Mouse (Mus musculus) layer of hippocampus, adult 9-11 months (tissue): Measurements from ENCODE around the gene Cfap74.
"Not testable (repeated sequence)": the region's sequence is repeated elsewhere in the genome, so short reads cannot be mapped to it uniquely, and the experiment has no call there.

Experiments
- DNase-seq: peaks from one replicate; pipeline ENCODE4 v3.0.0; 2022

Cfap74 gene

GRCm38 (mm10) chr4:155412124-155412523, 3.1 kb downstream of the Cfap74 start:
- DNase-seq = no peak

DNA sequence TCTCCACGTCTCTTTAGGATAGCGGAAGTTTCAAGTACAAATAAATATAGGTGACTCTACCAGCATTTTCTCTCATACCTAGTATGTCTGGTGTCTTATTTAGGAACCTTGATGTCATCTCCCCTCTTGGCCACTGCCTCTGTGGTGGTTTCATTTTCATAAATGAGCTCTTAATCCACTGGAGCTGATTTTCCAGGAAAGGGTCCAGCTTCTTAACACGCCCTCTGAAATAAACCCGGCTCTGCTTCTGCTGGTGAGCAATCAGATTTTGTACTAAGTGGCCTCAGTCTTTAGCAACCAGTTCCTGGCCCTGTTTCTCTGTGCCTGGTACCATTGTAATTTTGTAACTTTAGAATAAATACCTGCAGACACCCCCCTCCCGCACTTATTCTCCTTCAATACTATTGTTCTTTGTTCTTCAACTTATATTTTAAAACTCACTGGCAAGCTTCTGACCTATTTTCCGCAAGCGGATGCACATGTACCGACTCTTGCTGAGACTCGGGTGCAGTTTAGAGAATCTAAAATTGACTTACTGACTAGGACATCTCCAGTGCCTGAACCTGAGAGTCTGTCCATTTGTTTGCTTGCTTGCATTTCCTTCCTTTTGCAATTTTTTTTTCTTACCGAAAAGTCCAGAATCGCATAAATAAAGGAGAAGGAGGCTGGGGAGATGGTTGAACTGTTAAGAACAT, 4.8 kb downstream of the Cfap74 start:
- no peak for DNase-seq

DNA sequence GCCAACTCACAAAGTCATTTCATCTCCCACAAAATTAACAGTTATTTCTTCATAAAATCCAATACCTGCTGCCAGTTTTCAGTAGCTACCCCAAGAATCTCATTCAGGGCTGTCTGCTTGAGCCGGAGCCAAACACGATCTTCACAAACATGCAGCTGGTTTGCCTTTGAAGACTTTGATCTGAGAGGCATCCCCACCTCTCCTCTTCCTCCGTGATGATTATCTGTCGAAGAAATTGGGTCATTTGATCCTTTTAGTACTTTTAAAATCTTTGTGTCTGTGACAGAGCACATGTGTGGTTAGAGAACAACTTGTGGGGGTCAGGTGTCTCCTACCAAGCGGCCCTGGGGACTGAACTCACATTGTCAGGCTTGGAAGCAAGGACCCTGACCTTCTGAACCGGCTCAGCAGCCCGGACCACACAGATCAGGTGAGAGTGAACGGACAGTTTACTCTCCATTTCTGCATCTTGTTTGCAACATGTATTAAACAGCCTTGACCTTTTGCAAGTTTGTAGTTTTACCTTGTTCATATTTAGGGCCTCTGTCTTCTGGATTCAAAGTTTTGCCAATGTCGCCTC, 5.8 kb downstream of the Cfap74 start:
- DNase-seq = no peak

- DNase-seq = no peak
Observed at GRCm38 (mm10) chr4:155420137-155420536, 11.1 kb downstream of the Cfap74 start.

DNA sequence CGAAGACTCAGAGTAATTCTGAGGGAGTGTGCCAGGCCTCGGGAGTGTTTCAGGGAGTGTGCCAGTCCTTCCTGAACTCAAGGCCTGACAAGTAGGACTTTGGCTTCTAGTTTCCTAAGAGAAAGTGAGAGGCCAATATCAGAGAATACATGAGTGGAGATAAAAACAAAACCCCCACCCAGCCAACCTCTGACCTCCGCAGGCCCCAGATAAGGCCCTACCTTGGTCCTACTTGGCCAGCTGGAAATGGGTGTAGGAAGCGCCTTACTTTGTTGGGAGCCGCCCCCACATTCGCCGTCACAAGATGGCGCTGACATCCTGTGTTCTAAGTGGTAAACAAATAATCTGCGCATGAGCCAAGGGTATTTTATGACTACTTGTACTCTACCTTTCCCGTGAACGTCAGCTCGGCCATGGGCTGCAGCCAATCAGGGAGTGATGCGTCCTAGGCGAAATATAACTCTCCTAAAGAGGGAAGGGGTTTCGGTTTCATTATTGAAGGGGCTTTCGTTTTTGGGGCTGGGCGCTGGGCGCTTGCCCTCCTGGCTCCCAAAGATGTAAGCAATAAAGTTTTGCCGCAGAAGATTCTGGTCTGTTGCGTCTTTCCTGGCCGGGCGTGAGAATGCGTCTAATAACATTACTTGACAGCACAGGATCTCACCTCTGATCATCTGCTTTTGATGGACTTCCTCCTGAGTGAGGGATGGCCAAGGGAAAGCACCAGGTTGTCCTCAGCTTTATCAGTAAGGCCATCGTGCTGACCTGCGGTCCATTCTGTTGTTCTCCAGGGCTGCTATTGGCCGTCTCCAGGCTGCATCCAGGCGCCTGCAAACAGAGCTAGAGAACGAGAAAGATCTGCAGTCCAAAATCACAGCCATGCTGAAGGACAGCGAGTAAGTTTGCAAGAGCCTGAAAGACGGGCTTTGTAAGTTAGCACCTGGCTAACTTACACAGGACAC, 12.7 kb downstream of the Cfap74 start:
- not testable (repeated sequence) for DNase-seq

- peak; percentile 29 for DNase-seq
Observed at GRCm38 (mm10) chr4:155423988-155424387, 15.0 kb downstream of the Cfap74 start.

- DNase-seq = no peak
Observed at GRCm38 (mm10) chr4:155426272-155426671, 17.3 kb downstream of the Cfap74 start.

GRCm38 (mm10) chr4:155428442-155428841, 19.5 kb downstream of the Cfap74 start:
- no peak for DNase-seq

DNA sequence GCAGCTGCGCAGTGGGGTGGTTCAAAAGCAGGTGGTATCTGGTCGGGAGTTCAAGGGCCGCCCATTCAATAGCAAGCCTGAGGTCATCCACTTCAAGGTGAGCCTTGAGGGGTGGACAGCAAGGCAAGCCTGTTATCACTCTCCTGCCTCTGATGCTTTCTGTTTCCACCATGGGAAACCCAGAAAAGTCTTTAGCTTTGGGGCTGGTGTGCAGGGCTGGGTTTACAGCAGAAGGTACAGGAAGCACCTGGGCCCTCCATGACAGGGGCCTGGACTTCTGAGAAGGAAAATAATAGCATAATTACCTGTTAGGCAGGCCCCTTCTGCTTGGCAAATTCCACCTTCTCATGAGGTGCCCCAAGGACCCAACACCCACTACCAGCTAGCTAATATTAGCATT, 20.2 kb downstream of the Cfap74 start:
- no peak for DNase-seq

DNA sequence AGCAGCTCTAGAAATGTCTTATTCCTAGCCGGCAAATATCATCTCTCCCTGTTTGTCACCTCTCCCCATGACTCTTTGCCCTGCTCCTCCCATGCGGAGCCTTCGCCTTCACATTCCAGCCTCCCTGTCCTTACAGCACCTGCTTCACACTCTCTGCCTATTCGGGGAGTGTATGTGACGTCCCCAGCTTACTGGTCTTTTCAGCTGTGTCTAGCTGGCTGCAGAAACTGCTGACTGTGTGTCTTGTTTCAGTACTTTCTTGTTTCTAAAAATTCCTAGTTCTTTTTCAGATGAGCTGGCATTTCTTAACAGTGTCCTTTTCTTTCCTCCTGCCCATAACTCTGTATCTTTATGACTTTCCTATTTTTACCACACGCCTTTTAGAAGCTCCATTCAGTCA, 23.4 kb downstream of the Cfap74 start:
- DNase-seq = peak; percentile 48

- no peak for DNase-seq
Observed at GRCm38 (mm10) chr4:155433993-155434392, 25.0 kb downstream of the Cfap74 start.

DNA sequence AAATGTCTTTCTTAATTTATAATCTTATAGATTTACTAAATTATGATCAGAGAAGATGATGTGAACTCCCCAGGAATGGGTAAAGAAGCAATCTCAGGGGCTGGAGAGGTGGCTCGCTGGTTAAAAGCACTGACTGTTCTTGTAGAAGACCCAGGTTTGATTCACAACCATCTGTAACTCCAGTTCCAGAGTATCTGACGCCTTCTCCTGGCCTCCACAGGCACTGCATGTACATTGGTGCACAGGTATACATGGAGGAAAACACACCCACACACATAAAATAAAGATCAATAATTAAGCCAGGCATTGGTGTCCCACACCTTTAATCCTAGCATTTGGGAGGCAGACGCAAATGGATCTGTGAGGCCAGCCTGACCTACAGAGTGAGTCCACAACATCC, 33.8 kb downstream of the Cfap74 start:
- no peak for DNase-seq

DNA sequence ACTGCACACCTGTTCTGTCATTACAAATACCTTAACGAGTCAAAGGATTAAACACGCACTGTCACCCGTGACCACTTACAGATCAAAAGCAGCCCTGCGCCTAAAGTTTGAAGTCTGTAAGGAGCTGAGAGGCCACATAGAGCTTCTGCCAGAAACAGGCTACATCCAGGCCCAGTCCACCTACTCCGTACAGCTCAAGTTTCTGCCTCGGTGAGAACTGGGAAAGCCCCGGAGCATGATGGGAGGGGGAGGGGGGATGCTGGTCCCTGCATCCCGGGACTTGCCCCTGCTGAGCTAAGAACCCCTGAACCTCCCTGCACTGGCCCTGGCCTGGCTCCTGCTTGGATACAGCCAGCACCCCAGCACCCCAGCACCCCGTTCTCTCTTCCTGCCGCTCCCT, 42.6 kb downstream of the Cfap74 start:
- DNase-seq = no peak

GRCm38 (mm10) chr4:155458575-155458974, 49.6 kb downstream of the Cfap74 start:
- DNase-seq = no peak

GRCm38 (mm10) chr4:155463050-155463449, 54.1 kb downstream of the Cfap74 start:
- DNase-seq = no peak

- no peak for DNase-seq
Observed at GRCm38 (mm10) chr4:155463611-155464010, 54.6 kb downstream of the Cfap74 start.

DNA sequence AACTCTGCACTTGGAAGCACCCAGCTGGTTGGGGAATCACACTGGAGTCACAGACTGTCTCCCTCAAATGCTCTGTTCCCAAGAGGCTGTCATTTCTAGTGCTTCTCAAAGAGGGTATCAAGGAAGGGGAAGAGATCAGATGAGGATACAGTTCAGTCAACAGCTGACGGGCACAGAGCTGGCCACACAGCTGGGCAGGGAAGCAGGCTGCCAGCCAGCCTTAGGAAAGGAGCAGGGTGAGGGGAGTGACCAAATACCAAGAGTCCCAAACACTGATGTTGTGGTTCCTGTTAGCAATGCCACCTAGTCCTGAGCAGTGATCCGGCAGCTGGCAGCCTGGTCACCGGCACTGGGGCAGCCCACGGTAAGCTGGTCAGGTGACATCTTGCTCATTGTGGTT, 55.1 kb downstream of the Cfap74 start:
- DNase-seq = no peak

DNA sequence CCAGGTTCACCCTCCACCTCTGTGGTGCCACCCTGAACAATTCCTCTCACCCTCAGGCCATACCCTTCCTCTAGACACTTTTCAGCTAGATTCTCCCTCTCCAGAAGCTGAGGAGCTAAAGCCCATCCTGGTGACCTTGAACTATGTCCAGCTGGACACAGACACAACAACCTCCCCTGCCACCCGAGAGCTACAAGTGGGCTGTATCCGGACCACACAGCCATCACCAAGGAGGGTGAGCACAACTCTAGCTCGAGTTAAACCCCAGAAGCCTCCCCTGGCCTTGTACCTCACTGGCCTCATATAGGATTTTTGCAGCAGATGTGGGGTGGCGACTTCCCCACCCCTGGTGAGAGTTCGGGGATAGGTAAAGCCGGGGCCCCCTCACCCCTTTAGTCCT, 56.6 kb downstream of the Cfap74 start:
- DNase-seq = no peak

- DNase-seq = no peak
Observed at GRCm38 (mm10) chr4:155466080-155466479, 57.1 kb downstream of the Cfap74 start.

GRCm38 (mm10) chr4:155467237-155468010, 58.4 kb downstream of the Cfap74 start:
- no peak for DNase-seq

GRCm38 (mm10) chr4:155468952-155469351, 60.0 kb downstream of the Cfap74 start, which contains the start of gene Tmem52:
Gene Tmem52, plus strand, starts transcription at chr4:155469114.
- DNase-seq = no peak

DNA sequence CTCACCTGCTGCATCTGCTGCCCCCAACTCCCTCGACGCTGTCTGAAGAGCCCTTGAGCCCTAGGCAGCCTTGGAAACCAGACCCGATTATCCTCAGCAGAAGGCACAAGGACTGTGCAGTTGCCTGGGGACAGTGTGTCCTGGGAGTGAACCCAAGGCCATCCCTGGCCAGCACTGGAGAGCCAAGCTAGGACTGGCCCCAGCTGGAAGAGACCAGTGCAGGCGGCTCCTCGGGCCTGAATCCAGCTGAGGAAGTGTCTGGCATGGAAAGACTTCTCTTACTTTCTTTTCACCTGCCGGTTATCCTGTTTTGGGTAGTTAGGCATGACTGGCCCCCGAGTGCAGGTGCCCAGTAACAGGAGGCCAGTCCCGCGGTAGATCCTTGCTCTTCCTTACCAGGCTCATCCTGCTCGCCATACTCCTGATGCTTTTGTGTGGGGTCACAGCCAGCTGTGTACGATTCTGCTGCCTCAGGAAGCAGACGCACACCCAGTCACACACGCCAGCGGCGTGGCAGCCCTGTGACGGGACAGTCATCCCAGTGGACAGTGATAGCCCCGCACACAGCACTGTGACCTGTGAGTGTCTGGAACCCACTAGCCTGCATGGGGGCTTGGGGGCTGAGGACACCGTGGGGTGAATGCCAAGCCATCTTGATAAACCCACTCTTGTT, 60.7 kb downstream of the Cfap74 start:
- no peak for DNase-seq
